Mouse (Mus musculus) regulatory T cell (primary cell): Measurements from ENCODE around the gene Gpatch8.

Experiments used
- in situ Hi-C: fragments of 300-600 bp; cut with MboI, MseI; formaldehyde crosslinking; loops from one replicate; pipeline ENCODE4 v1.15.1; 2025; ENCODE audit warnings: high pct_unique_total_duplicates

Gpatch8 gene

DNA sequence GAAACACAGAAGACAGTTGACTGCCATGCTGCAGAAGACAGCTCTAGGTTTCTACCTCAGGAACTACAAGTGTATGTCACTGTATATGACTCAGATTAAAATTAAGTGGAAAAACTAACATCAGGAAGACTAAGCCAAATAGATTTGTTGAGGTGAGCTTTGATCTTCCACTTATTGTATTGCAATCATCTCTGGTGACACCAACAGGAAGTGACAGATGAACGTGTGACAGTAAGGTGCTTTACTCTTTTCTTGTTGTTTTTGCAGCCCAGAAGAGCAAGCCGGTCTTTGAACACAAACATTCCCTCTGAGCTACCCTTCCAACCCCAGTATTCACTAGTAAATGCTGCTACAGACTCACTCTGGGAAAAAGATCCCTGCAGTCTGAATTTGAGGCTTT is 59.5 kb downstream of the Gpatch8 start:
- in situ Hi-C loops, result no loop called here

GRCm38 (mm10) chr11:102496206-102496605 is 60.0 kb downstream of the Gpatch8 start:
- in situ Hi-C loops, result no loop called here

DNA sequence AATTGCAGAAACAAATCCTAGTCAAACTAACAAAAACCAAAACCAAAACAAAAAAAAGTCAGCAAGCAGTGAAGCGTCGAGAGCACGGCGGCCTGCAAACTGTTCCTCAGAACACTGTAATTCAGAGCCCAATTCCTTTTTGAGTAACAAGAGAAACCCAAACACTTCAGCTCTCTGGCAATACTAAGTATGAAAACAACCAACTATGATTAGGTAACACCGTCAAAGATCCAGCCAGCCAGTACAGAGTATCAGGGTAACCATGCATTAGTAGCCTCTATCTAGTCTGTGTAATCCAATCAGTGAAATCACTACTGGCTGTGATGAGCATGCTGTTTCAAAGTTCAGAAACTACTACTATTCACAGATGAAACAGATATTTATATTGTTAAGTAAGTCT is 60.5 kb downstream of the Gpatch8 start:
- in situ Hi-C loops, result no loop called here

GRCm38 (mm10) chr11:102495114-102495513 is 61.1 kb downstream of the Gpatch8 start:
- in situ Hi-C loops, result no loop called here

DNA sequence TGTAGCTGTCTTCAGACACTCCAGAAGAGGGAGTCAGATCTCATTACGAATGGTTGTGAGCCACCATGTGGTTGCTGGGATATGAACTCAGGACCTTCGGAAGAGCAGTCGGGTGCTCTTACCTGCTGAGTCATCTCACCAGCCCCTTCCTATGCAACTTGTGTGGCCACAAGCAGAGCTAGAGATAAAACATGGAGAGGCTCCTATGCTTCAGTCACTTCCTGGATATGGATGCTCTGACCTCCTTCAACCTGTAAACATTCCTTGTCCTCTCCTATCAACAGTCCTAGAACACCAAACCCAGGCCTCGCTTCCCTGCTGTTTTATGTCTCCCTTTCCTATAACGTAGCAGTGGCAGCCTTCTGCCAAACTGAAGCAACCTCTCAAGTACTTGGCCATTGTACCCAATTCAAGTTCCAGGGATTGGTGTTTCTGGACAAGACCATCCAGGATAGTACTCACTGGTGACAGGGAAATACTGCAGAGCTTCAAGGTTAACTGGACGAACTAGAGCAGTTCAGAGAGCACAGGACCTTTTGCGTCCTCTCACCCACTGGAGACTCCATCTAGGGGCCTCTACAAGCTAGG is 62.0 kb downstream of the Gpatch8 start:
- in situ Hi-C loops, result no loop called here

GRCm38 (mm10) chr11:102493241-102493640 is 63.0 kb downstream of the Gpatch8 start:
- in situ Hi-C loops, result no loop called here

DNA sequence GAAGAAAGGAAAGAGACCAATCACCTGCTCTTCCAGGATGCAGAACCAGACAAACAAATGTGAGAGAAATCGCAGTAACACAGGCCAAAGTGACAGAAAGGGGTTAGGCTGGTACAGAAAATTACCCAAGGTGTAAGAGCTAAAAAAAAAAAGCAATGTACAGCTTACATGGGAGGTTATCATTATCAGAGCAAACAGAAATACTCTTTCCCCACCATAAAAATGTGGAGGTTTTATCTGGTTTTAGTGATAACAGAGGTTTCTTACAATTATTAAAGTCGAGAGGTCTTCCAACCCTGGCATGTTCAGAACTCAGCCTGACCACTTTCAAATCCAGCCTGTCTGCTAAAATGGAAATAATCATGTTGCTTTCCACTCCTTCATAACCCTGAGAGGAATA is 68.3 kb downstream of the Gpatch8 start:
- in situ Hi-C loops, result loop anchor here (5.0 kb wide), 1 partner anchor 164 kb away; no protein-coding TSS in a partner anchor

DNA sequence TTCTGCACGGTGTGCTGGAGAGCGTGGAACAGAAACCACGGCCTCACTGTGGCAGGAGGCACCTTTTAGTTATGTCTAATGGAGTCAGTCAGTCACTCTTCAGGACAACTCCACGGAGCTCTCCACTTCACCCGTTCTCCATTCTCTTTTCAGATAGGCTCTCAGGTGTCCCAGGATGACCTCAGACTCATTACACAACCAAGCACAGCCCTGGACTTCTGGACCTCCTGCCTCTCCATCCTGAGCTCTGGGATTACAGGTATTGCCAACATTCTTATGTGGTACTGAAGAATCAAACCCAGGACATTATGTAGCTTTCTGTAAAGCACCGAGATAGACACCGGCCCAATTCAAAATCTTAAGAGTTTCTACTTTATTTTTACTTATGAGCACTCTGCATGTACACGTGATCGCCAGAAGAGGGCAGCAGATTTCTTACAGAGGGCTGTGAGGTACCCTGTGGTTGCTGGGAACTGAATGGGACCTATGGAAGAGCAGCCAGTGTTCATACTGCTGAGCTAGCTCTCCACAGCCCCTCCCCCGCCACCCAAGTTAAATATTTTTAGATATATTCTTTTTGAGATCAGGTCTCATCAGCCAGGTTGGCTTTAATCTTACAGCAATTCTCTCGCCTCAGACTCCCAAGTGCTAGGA is 69.3 kb downstream of the Gpatch8 start:
- in situ Hi-C loops, result loop anchor here (5.0 kb wide), 1 partner anchor 165 kb away; no protein-coding TSS in a partner anchor

DNA sequence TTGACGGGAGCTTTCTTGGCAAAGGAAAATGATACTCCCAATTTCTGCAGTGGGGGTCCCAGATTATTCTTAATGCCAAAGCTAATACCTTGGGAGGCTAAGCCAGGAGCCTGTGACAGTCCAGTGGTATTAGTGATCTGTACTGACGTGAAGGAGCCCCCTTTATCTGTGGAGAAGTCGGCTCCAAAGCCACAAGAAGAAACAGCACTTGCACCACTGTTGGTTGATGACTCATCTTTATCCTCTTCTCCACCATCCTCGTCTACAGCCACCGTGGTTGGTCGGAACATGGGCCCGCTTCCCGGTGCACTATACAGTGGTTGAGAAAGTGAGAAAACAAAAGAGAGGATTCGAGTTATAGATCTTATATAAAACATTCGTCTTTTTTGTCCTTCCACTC is 74.4 kb downstream of the Gpatch8 start:
- in situ Hi-C loops, result no loop called here

- in situ Hi-C loops, result no loop called here
Measured at GRCm38 (mm10) chr11:102480897-102481296, 75.3 kb downstream of the Gpatch8 start.

DNA sequence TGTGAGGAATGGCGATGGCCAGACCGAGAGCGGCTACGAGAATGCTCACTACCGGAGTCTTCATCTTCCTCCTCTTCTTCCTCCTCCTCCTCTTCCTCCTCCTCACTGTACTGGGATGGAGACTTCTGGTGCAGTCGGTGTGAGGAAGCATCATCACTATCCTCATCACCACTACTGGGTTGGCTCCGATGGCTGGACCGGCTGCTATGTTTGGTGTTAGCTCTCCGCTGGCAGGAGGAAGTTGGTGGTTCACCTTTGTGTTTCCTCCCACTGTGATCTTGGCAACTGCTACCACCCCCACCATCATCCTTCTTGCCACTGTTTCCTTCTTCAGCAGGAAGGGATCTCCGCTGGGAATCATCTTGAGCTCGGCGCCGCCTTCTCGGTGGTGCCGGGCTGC is 76.1 kb downstream of the Gpatch8 start:
- in situ Hi-C loops, result no loop called here

GRCm38 (mm10) chr11:102479581-102479980 is 76.6 kb downstream of the Gpatch8 start:
- in situ Hi-C loops, result no loop called here

DNA sequence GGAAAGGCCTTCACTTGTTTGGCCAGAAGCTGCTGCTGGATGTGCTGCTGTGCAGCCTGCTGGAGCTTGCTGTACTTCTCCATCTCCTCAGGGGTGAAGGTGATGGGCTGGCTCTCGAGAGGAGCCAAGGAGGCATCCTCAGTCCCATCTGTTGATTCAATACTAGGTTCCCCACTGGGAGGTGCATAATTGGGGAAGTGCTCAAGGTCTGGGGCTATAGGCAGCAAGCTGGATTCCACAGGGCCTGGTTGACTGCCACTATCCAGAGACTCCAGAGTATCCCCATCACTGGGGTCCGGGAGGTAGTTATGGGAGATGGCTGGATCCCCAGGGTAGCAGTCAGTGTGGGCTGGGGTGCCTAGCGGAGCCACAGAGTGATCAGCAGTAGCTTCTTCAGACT is 77.5 kb downstream of the Gpatch8 start:
- in situ Hi-C loops, result no loop called here

- in situ Hi-C loops, result no loop called here
Measured at GRCm38 (mm10) chr11:102475027-102475426, 81.2 kb downstream of the Gpatch8 start.

- in situ Hi-C loops, result no loop called here
Measured at GRCm38 (mm10) chr11:102469648-102470357, 86.4 kb downstream of the Gpatch8 start, which contains the start of gene Itga2b. Itga2b (minus strand) TSS chr11:102470122.

DNA sequence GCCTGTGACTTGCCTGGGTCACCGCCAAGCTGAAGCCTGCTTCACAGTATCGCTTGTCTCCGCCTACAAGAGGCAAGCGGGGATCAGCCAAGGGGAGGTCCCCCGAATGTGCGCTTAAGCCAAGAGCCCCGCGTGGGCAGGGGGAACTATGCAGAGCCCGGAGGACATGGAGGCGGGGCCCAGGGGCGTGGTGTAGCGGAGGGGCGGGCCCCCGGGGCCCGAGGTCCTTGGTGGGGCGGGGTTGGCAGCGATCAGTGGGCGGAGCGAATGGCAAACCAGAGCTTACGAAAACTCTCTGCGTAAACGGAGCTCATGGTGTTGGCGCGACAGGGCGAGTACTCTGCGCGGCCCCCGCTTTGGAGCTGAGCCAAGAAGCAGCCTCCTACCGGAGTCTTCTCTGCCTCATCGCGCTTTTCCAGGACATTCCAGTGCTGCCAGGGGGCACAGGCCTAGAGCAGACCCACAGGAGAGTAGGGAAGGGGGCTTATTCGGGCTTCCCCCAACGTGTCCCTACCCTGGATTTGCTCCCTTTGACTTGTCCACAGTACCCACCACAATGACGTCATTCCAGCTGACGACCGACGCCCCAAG is 89.1 kb downstream of the Gpatch8 start:
- in situ Hi-C loops, result no loop called here

- in situ Hi-C loops, result no loop called here
Measured at GRCm38 (mm10) chr11:102465713-102466436, 90.3 kb downstream of the Gpatch8 start.

DNA sequence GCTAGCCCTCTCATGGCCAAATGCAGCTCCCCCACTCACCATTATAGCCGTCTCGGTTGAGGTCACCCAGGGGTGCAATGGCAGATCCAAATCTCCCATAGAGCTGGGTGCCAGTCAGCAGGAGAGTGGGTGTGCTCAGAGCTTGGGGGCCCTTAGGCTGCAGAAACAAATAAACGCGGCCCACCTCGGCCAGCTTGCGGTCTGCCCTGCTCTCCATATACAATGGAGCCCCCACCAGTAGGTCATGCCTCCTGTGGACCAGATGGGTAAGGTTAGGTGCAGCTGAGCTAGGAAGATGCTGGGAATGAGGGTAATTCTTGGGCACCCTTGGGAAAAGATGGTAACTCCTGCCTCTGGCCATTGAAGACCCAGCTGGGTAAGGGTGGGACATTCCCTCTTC is 91.3 kb downstream of the Gpatch8 start:
- in situ Hi-C loops, result no loop called here

DNA sequence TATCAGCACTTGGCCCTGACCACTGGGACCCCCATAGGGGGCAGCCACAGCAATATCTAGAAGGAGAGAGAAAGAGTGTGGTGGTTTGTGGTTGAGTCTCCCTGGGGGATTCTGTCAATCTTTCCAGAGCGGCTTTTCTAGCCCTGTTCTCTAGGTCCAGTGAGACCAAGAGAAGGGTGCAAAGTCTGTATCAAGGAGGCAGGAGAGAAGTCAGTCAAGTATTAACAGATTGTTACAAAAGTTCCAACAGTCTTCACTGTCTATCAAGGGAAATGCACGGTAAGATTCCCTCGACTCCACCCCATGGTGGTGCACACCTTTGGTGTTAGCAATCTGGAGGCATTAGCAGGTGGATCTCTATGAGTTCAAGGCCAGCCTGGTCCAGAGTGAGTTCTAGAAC is 94.4 kb downstream of the Gpatch8 start:
- in situ Hi-C loops, result no loop called here

GRCm38 (mm10) chr11:102460541-102460940 is 95.7 kb downstream of the Gpatch8 start:
- in situ Hi-C loops, result no loop called here

- in situ Hi-C loops, result loop anchor here (10.0 kb wide), 1 partner anchor 1201 kb away; the partner anchor contains the start of gene Vps25
Measured at GRCm38 (mm10) chr11:102455740-102456396, 100.3 kb downstream of the Gpatch8 start.
